Comparison of ENCODE assay signal across 12 mouse cellular contexts in the genomic region with DNA sequence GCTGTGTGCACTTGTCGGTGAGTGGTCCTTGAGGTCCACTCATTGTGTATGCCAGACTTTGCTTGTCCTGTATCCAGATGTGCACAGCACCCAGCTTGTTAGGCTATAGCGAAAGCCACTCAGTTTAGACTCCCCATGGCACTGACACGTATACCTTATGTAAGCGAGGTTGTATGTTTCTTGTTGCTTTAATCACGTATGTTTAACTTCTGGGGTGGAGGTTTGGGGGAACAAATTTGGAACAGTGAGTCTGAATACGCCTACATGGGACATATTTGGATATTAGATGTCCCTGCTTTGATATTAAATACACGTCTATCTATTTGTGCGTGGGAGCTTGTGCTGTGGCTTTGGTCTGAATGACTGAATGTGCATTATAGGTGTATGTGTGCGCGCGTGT. TPM values are rescaled to one million over a fixed set of nuclear protein-coding genes. Genes with fewer than 3 reads are reported as not detected.
DNase-seq lines count a peak whose midpoint lies in the region; ATAC-seq lines count a peak whose summit lies in the region.
"Had no signal": no experiment of that assay in that cellular context is flagged by ENCODE, and none has a peak within 500 bp of the region (broad histone marks: within the 10 kb centered on the region; RNA-seq: fewer than 3 reads in every experiment).

No protein-coding gene starts in this region.

- H3K9ac ChIP-seq in midbrain, embryonic 12.5 days (replicated peaks): 0 out of 2 replicates have a peak overlapping the region, but pooled peaks have one; percentile 24
- H3K9ac ChIP-seq: liver, embryonic 12.5 days had no signal

- H3K36me3 ChIP-seq in hindbrain, embryonic 10.5 days: no peaks in the 10 kb centered on the region
- H3K36me3 ChIP-seq in midbrain, embryonic 12.5 days: no peaks in the 10 kb centered on the region
- H3K36me3 ChIP-seq: embryonic facial prominence, embryonic 10.5 days; liver, embryonic 12.5 days had no signal

- peaks cover 74% of the 10 kb centered on the region for H3K4me1 ChIP-seq in hindbrain, embryonic 10.5 days (replicated peaks)
- peaks cover 59% of the 10 kb centered on the region for H3K4me1 ChIP-seq in midbrain, embryonic 12.5 days

- peak; percentile 32 to 77 for DNase-seq in left cerebral cortex, postnatal 14 days (ENCODE audit: low spot score in 2 of 2)
- DNase-seq in left cerebral cortex, adult 18-20 months (ENCODE audit: low spot score in 2 of 2): no peak
- no peak for DNase-seq in hindbrain, embryonic 10.5 days (ENCODE audit: low spot score)
- DNase-seq in thymus, postnatal 36 days: no peak
- no peak for DNase-seq in kidney, adult 9 months
- no peak for DNase-seq in heart, adult 11 months
- DNase-seq: heart, postnatal 10 days; kidney, adult 18-20 months; lung, postnatal 10 days had no signal

- intact Hi-C loops in left cerebral cortex, postnatal 14 days (cut with DNase I): loop anchor here (10.0 kb wide), 1 partner anchor 72 kb away; a partner anchor contains a TSS

- peak overlapping the region; percentile 88 for H3K27ac ChIP-seq in hindbrain, embryonic 10.5 days
- H3K27ac ChIP-seq in midbrain, embryonic 12.5 days (replicated peaks): peak overlapping the region; percentile 97
- H3K27ac ChIP-seq: liver, embryonic 12.5 days had no signal

- H3K9me3 ChIP-seq in hindbrain, embryonic 10.5 days: no peaks in the 10 kb centered on the region
- no peaks in the 10 kb centered on the region for H3K9me3 ChIP-seq in midbrain, embryonic 12.5 days
- H3K9me3 ChIP-seq: embryonic facial prominence, embryonic 10.5 days; liver, embryonic 12.5 days had no signal

- peak overlapping the region; percentile 29; the same call in 1 of the 2 replicates for H3K4me3 ChIP-seq in hindbrain, embryonic 10.5 days
- no peak overlapping the region for H3K4me3 ChIP-seq in midbrain, embryonic 12.5 days
- H3K4me3 ChIP-seq: liver, embryonic 12.5 days had no signal

- H3K4me2 ChIP-seq in midbrain, embryonic 12.5 days (replicated peaks): peak overlapping the region; percentile 86
- H3K4me2 ChIP-seq: liver, embryonic 12.5 days had no signal

- no peak for ATAC-seq in midbrain, embryonic 12.5 days (ENCODE audit: low FRiP score, low read depth)
- ATAC-seq: liver, embryonic 12.5 days had no signal

- peaks cover 26% of the 10 kb centered on the region for H3K27me3 ChIP-seq in hindbrain, embryonic 10.5 days (ENCODE audit: insufficient read depth, poor library complexity, severe bottlenecking)
- no peaks in the 10 kb centered on the region for H3K27me3 ChIP-seq in midbrain, embryonic 12.5 days

- 68% methylated on average over 11 of the region's 11 CpGs for WGBS in hindbrain, embryonic 10.5 days
- WGBS in midbrain, embryonic 12.5 days: 55% methylated on average over 11 of the region's 11 CpGs

RNA-seq across cellular contexts. Expression of a gene that starts 2.4 kb away (rescaled TPM):
- 100 to 1,000 TPM; 105 to 110 TPM for total RNA-seq in left cerebral cortex, postnatal 14 days (2021)
- total RNA-seq in left cerebral cortex, adult 18-20 months (2021): 10 to 100 TPM; 69.9 to 70.1 TPM
- polyA plus RNA-seq in hindbrain, embryonic 10.5 days (2016; fragmentation: Nextera tagmentation; extraction: Ambion mirVana): 3.5 and 7.3 TPM in 2 replicates
- 12.0 and 13.5 TPM in 2 replicates for polyA plus RNA-seq in midbrain, embryonic 12.5 days (2016; fragmentation: Nextera tagmentation; extraction: Ambion mirVana)

RNA-seq across cellular contexts. Expression of a gene that starts 13.1 kb away (rescaled TPM):
- total RNA-seq in left cerebral cortex, postnatal 14 days (2021): 10 to 100 TPM; 11.6 to 13.0 TPM
- total RNA-seq in left cerebral cortex, adult 18-20 months (2021): 10 to 100 TPM; 10.5 to 12.6 TPM
- polyA plus RNA-seq in hindbrain, embryonic 10.5 days (2016; fragmentation: Nextera tagmentation; extraction: Ambion mirVana): 36.8 and 39.2 TPM in 2 replicates
- polyA plus RNA-seq in midbrain, embryonic 12.5 days (2016; fragmentation: Nextera tagmentation; extraction: Ambion mirVana): 34.7 and 38.7 TPM in 2 replicates

RNA-seq across cellular contexts. Expression of a gene that starts 52.1 kb away (rescaled TPM):
- total RNA-seq in left cerebral cortex, postnatal 14 days (2021): 10 to 100 TPM; 25.1 to 34.5 TPM
- total RNA-seq in left cerebral cortex, adult 18-20 months (2021): 10 to 100 TPM in 1 of 2 experiments, 1 to 10 TPM in 1; 9.5 to 19.9 TPM
- polyA plus RNA-seq in hindbrain, embryonic 10.5 days (2016; fragmentation: Nextera tagmentation; extraction: Ambion mirVana): 1.0 and 1.5 TPM in 2 replicates
- polyA plus RNA-seq in midbrain, embryonic 12.5 days (2016; fragmentation: Nextera tagmentation; extraction: Ambion mirVana): 2.5 and 4.2 TPM in 2 replicates

Comparison
In these comparisons a context has a peak if more than half of its experiments do, and no peak if none do; other contexts are left out.
1. DNase-seq: peak in left cerebral cortex, postnatal 14 days (2 of 2); none in left cerebral cortex, adult 18-20 months (0 of 2), hindbrain, embryonic 10.5 days (single experiment), thymus, postnatal 36 days (0 of 2), kidney, adult 9 months (single experiment) and heart, adult 11 months (single experiment).